Mouse (Mus musculus) kidney, postnatal 10 days (tissue): ENCODE measurements around the gene Per3.

Source experiments
- DNase-seq: peaks from one replicate; pipeline ENCODE4 v3.0.0; 2021; ENCODE audit warnings: mixed read lengths

Gene Per3

DNA sequence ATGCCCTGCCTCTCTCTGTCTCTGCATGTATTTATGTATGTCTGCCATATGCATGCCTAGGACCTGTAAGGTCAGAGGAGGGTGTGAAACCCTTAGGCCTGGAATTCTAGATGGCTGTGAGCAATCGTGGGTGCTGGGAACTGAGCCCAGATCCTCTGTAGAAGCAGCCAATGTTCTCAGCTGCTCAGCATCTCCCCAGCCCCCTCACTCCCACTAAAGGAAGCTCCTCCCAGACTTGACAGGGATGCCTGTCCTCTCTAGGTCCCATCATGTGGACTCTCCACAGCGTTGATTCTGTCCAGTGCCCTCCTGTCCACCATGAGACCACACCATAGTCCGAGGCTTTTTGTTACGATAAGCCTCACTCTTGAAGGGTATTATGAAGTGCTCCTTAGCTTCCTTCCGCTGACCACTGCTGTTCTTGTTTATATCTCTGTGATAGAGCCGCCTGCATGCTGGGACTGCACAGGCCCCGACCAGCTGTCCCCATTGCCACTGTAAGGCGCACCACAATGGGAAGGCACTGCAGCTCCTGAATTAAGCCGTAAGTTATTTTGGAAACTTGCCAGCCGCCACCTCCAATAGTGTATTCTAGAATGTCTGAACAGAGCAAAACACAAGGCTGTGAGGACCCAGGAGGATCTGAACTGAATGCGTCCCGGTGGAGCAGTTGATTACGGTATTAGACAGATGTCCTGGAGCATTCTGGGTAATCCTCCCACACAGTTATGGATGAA lies 87.9 kb downstream of the Per3 start:
- peak; percentile 20 for DNase-seq
